Mouse (Mus musculus) intestine, embryonic 16.5 days (tissue): ENCODE results near the gene Lpar3. TPM values are rescaled to one million over a fixed set of nuclear protein-coding genes. Genes with fewer than 3 reads are reported as not detected.

Source experiments
- ATAC-seq: fragments of 200-750 bp; cut with Nextera tagmentation; 2 replicates; pipeline ENCODE4 v1.8.0; 2017; ENCODE audit warnings: moderate TSS enrichment, moderate library complexity
- H3K27ac ChIP-seq: fragments of 300-500 bp; sonication (generic); 2 replicates; pipeline ENCODE4 v1.5.1; 2014; ENCODE audit warnings: mild to moderate bottlenecking, low read length
- H3K27me3 ChIP-seq: fragments of 300-500 bp; sonication (generic); replicated peaks from 2 replicates; pipeline ENCODE4 v1.6.1; 2014; ENCODE audit warnings: low read length, control low read depth, mixed read lengths; ENCODE audit not compliant: control insufficient read depth, insufficient read depth
- H3K36me3 ChIP-seq: fragments of 300-500 bp; sonication (generic); 2 replicates; pipeline ENCODE4 v1.6.1; 2014; ENCODE audit warnings: low read length, control low read depth; ENCODE audit not compliant: control insufficient read depth, insufficient read depth
- H3K4me1 ChIP-seq: fragments of 300-500 bp; sonication (generic); 2 replicates; pipeline ENCODE4 v1.6.1; 2014; ENCODE audit warnings: low read length, control low read depth, mixed read lengths; ENCODE audit not compliant: control insufficient read depth, insufficient read depth
- H3K4me2 ChIP-seq: fragments of 300-500 bp; sonication (generic); 2 replicates; pipeline ENCODE4 v1.6.1; 2014; ENCODE audit warnings: low read depth, low read length, control low read depth
- H3K4me3 ChIP-seq: fragments of 300-500 bp; sonication (generic); 2 replicates; pipeline ENCODE4 v1.5.1; 2014; ENCODE audit warnings: mild to moderate bottlenecking, low read length
- H3K9ac ChIP-seq: fragments of 300-500 bp; sonication (generic); 2 replicates; pipeline ENCODE4 v1.6.1; 2014; ENCODE audit warnings: low read depth, low read length
- H3K9me3 ChIP-seq: fragments of 300-500 bp; sonication (generic); 2 replicates; pipeline ENCODE4 v1.6.1; 2016; ENCODE audit warnings: low read length, control low read depth; ENCODE audit not compliant: control insufficient read depth
- WGBS: fragments of 180-500 bp; shearing (Covaris S2); extraction: QIAGEN DNeasy Blood & Tissue Kit; methylation state at CpG from one replicate; pipeline ENCODE4 v1.1.7; 2014; 5-methylcytosine and 5-hydroxymethylcytosine counted together
- polyA plus RNA-seq: library from polyadenylated mRNA; unstranded; fragments of >200 nt; fragmentation: Nextera tagmentation; extraction: Ambion mirVana; gene quantifications from 2 replicates; pipeline ENCODE4 v1.2.1, GENCODE M21; 2015

Lpar3 gene
- polyA plus RNA-seq, 1 experiment from 2014 or later = 2.8 TPM

- no peaks in the 10 kb centered on the region for H3K9me3 ChIP-seq
- H3K9ac ChIP-seq = no peak overlapping the region
- H3K4me3 ChIP-seq = no peak overlapping the region
- H3K4me1 ChIP-seq = no peaks in the 10 kb centered on the region
- H3K4me2 ChIP-seq = no peak overlapping the region
- no peaks in the 10 kb centered on the region for H3K36me3 ChIP-seq
- no peak overlapping the region for H3K27ac ChIP-seq
- no peaks in the 10 kb centered on the region for H3K27me3 ChIP-seq
- ATAC-seq = no peak
- 73% methylated on average over 10 of the region's 10 CpGs for WGBS
Measured at GRCm38 (mm10) chr3:146189933-146190332, 30.8 kb upstream of the Lpar3 start.

- 100% methylated on average over 1 of the region's 1 CpGs for WGBS
- Histone ChIP-seq H3K27ac (no peak overlapping the region), H3K4me2 (no peak overlapping the region), H3K9ac (no peak overlapping the region), H3K4me1 (no peaks in the 10 kb centered on the region), H3K36me3 (no peaks in the 10 kb centered on the region), H3K27me3 (no peaks in the 10 kb centered on the region), H3K9me3 (no peaks in the 10 kb centered on the region), H3K4me3 (no peak overlapping the region)
- no peak for ATAC-seq
Measured at GRCm38 (mm10) chr3:146192507-146192906, 28.3 kb upstream of the Lpar3 start.

GRCm38 (mm10) chr3:146195153-146195552 is 25.6 kb upstream of the Lpar3 start:
- WGBS = 84% methylated on average over 5 of the region's 5 CpGs
- Histone ChIP-seq H3K4me1 (no peaks in the 10 kb centered on the region), H3K27me3 (no peaks in the 10 kb centered on the region), H3K4me3 (no peak overlapping the region), H3K36me3 (no peaks in the 10 kb centered on the region), H3K9ac (no peak overlapping the region), H3K4me2 (no peak overlapping the region), H3K27ac (no peak overlapping the region), H3K9me3 (no peaks in the 10 kb centered on the region)
- ATAC-seq = no peak

GRCm38 (mm10) chr3:146196301-146196700 is 24.5 kb upstream of the Lpar3 start:
- WGBS = 65% methylated on average over 6 of the region's 6 CpGs
- peak; percentile 45 for ATAC-seq
- H3K4me1 ChIP-seq = no peaks in the 10 kb centered on the region
- no peak overlapping the region for H3K4me3 ChIP-seq
- H3K9me3 ChIP-seq = no peaks in the 10 kb centered on the region
- no peak overlapping the region for H3K9ac ChIP-seq
- no peak overlapping the region for H3K4me2 ChIP-seq
- H3K27me3 ChIP-seq = no peaks in the 10 kb centered on the region
- H3K27ac ChIP-seq = no peak overlapping the region
- H3K36me3 ChIP-seq = no peaks in the 10 kb centered on the region

GRCm38 (mm10) chr3:146196780-146197743 is 23.7 kb upstream of the Lpar3 start:
- peak; percentile 69 for ATAC-seq
- Histone ChIP-seq H3K27ac (no peak overlapping the region), H3K9ac (no peak overlapping the region), H3K27me3 (no peaks in the 10 kb centered on the region), H3K4me2 (no peak overlapping the region), H3K9me3 (no peaks in the 10 kb centered on the region), H3K4me1 (no peaks in the 10 kb centered on the region), H3K36me3 (no peaks in the 10 kb centered on the region), H3K4me3 (no peak overlapping the region)
- 64% methylated on average over 17 of the region's 17 CpGs for WGBS

GRCm38 (mm10) chr3:146197785-146198184 is 23.0 kb upstream of the Lpar3 start:
- ATAC-seq = no peak
- Histone ChIP-seq H3K9me3 (no peaks in the 10 kb centered on the region), H3K4me2 (no peak overlapping the region), H3K27ac (no peak overlapping the region), H3K27me3 (no peaks in the 10 kb centered on the region), H3K9ac (no peak overlapping the region), H3K4me1 (no peaks in the 10 kb centered on the region), H3K4me3 (no peak overlapping the region), H3K36me3 (no peaks in the 10 kb centered on the region)
- WGBS = 81% methylated on average over 12 of the region's 12 CpGs

- no peak for ATAC-seq
- Histone ChIP-seq H3K4me2 (no peak overlapping the region), H3K9me3 (no peaks in the 10 kb centered on the region), H3K9ac (no peak overlapping the region), H3K4me3 (no peak overlapping the region), H3K27me3 (no peaks in the 10 kb centered on the region), H3K27ac (no peak overlapping the region), H3K36me3 (no peaks in the 10 kb centered on the region), H3K4me1 (no peaks in the 10 kb centered on the region)
- WGBS = 59% methylated on average over 11 of the region's 11 CpGs
Measured at GRCm38 (mm10) chr3:146198803-146199481, 21.8 kb upstream of the Lpar3 start.

- Histone ChIP-seq H3K4me2 (no peak overlapping the region), H3K4me1 (no peaks in the 10 kb centered on the region), H3K36me3 (no peaks in the 10 kb centered on the region), H3K4me3 (no peak overlapping the region), H3K27me3 (no peaks in the 10 kb centered on the region), H3K9me3 (no peaks in the 10 kb centered on the region), H3K9ac (no peak overlapping the region), H3K27ac (no peak overlapping the region)
- WGBS = 64% methylated on average over 3 of the region's 3 CpGs
- no peak for ATAC-seq
Measured at GRCm38 (mm10) chr3:146199486-146199885, 21.3 kb upstream of the Lpar3 start.

GRCm38 (mm10) chr3:146204375-146204774 is 16.4 kb upstream of the Lpar3 start:
- Histone ChIP-seq H3K36me3 (no peaks in the 10 kb centered on the region), H3K27ac (no peak overlapping the region), H3K4me3 (no peak overlapping the region), H3K27me3 (no peaks in the 10 kb centered on the region), H3K9ac (no peak overlapping the region), H3K9me3 (no peaks in the 10 kb centered on the region), H3K4me1 (no peaks in the 10 kb centered on the region), H3K4me2 (no peak overlapping the region)
- ATAC-seq = 0 out of 2 replicates have a peak, but pooled peaks have one; percentile 27
- WGBS = 23% methylated on average over 2 of the region's 2 CpGs
